Mouse (Mus musculus): Measurements from ENCODE around the gene Cdca7l. TPM values are rescaled to one million over a fixed set of nuclear protein-coding genes. Genes with fewer than 3 reads are reported as not detected.

Cdca7l gene
- total RNA-seq (2023) = 14.3 TPM

DNA sequence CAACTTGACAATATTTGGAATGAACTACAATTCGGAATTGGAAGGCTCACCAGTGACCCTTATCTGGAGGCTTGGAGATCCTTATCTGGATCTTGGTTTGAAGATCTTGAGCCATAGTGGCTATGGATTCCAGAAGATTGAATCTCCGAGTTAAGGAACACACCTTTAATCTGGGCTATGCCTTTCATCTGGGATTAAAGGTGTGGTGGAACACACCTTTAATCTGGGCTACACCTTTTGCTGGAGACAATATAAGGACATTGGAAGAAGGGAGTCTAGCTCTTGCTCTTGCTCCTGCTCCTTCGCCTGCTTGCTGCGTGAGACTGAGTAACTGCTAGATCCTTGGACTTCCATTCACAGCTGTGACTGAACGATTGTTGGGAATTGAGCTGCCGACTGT lies at the start of gene Cdca7l:
Cdca7l (plus strand) TSS at position 301 of the 400 bp plus-strand sequence.

